Mouse (Mus musculus): ENCODE data around the gene Tlr9. TPM values are rescaled to one million over a fixed set of nuclear protein-coding genes. Genes with fewer than 3 reads are reported as not detected.

Gene Tlr9
- polyA plus RNA-seq, 1 experiment: 17.1 TPM

GRCm38 (mm10) chr9:106230051-106230733, 7.8 kb downstream of the Tlr9 start:
- TF ChIP-seq CTCF (IDR thresholded peaks at IDR 0.05; ENCODE audit: borderline replicate concordance, control insufficient read depth, extremely low read depth, insufficient read depth, low read length, poor library complexity) (no peak), POLR2A (IDR thresholded peaks at IDR 0.05; ENCODE audit: control insufficient read depth, extremely low read depth, insufficient read depth, low read length, poor library complexity) (no peak)
- no peaks in the 10 kb centered on the region; the same call in 1 of the 2 replicates for H3K27me3 ChIP-seq (ENCODE audit: control insufficient read depth, insufficient read depth, low read length)
- H3K4me1 ChIP-seq (replicated peaks; ENCODE audit: control insufficient read depth, insufficient read depth, low read length): no peaks in the 10 kb centered on the region; the same call in 1 of the 2 replicates
- no peak overlapping the region for H3K4me3 ChIP-seq (ENCODE audit: control insufficient read depth, insufficient read depth, low read length)
- 40% methylated on average over 9 of the region's 9 CpGs for WGBS
- H3K27ac ChIP-seq (ENCODE audit: control insufficient read depth, insufficient read depth, low read length): no peak overlapping the region
- DNase-seq: no peak
- no peaks in the 10 kb centered on the region for H3K36me3 ChIP-seq (ENCODE audit: control insufficient read depth, insufficient read depth, low read length)

GRCm38 (mm10) chr9:106230734-106231106, 8.3 kb downstream of the Tlr9 start:
- TF ChIP-seq POLR2A (IDR thresholded peaks at IDR 0.05; ENCODE audit: control insufficient read depth, extremely low read depth, insufficient read depth, low read length, poor library complexity) (no peak), CTCF (IDR thresholded peaks at IDR 0.05; ENCODE audit: borderline replicate concordance, control insufficient read depth, extremely low read depth, insufficient read depth, low read length, poor library complexity) (no peak)
- WGBS: 20% methylated on average over 3 of the region's 3 CpGs
- no peak overlapping the region for H3K4me3 ChIP-seq (ENCODE audit: control insufficient read depth, insufficient read depth, low read length)
- no peak overlapping the region for H3K27ac ChIP-seq (ENCODE audit: control insufficient read depth, insufficient read depth, low read length)
- H3K36me3 ChIP-seq (ENCODE audit: control insufficient read depth, insufficient read depth, low read length): no peaks in the 10 kb centered on the region
- no peak for DNase-seq
- H3K27me3 ChIP-seq (ENCODE audit: control insufficient read depth, insufficient read depth, low read length): no peaks in the 10 kb centered on the region
- no peaks in the 10 kb centered on the region; the same call in 1 of the 2 replicates for H3K4me1 ChIP-seq (replicated peaks; ENCODE audit: control insufficient read depth, insufficient read depth, low read length)

DNA sequence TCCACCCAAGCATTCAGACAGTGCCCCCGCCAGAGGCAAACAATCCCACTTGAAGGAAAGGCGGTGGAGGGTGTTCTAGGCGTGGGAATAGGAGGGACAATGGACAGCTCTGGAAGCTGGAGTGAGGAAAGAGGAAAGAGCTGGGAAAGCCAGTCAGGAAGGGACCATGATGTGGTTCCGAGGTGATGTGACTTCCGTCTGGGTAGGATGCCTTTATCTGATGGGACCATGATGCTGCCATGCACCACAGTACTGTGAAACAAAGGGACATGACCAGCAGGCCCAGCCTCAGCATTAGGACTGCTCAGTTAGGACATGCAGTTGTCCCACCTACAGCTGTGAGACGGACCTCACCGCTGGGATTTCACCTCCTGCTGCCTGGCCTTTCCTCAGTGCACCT, 8.8 kb downstream of the Tlr9 start:
- Histone ChIP-seq H3K27ac (ENCODE audit: control insufficient read depth, insufficient read depth, low read length) (no peak overlapping the region), H3K4me1 (replicated peaks; ENCODE audit: control insufficient read depth, insufficient read depth, low read length) (no peaks in the 10 kb centered on the region; the same call in 1 of the 2 replicates), H3K27me3 (ENCODE audit: control insufficient read depth, insufficient read depth, low read length) (no peaks in the 10 kb centered on the region), H3K36me3 (ENCODE audit: control insufficient read depth, insufficient read depth, low read length) (peaks cover 3% of the 10 kb centered on the region; the same call in 1 of the 2 replicates), H3K4me3 (ENCODE audit: control insufficient read depth, insufficient read depth, low read length) (no peak overlapping the region)
- 91% methylated on average over 7 of the region's 7 CpGs for WGBS
- TF ChIP-seq POLR2A (IDR thresholded peaks at IDR 0.05; ENCODE audit: control insufficient read depth, extremely low read depth, insufficient read depth, low read length, poor library complexity): no peak
- TF ChIP-seq CTCF (IDR thresholded peaks at IDR 0.05; ENCODE audit: borderline replicate concordance, control insufficient read depth, extremely low read depth, insufficient read depth, low read length, poor library complexity): no peak
- no peak for DNase-seq

- TF ChIP-seq CTCF (IDR thresholded peaks at IDR 0.05; ENCODE audit: borderline replicate concordance, control insufficient read depth, extremely low read depth, insufficient read depth, low read length, poor library complexity) (no peak), POLR2A (IDR thresholded peaks at IDR 0.05; ENCODE audit: control insufficient read depth, extremely low read depth, insufficient read depth, low read length, poor library complexity) (no peak)
- Histone ChIP-seq H3K27ac (ENCODE audit: control insufficient read depth, insufficient read depth, low read length) (no peak overlapping the region), H3K4me1 (replicated peaks; ENCODE audit: control insufficient read depth, insufficient read depth, low read length) (no peaks in the 10 kb centered on the region; the same call in 1 of the 2 replicates), H3K36me3 (ENCODE audit: control insufficient read depth, insufficient read depth, low read length) (peaks cover 7% of the 10 kb centered on the region; the same call in 1 of the 2 replicates), H3K27me3 (ENCODE audit: control insufficient read depth, insufficient read depth, low read length) (no peaks in the 10 kb centered on the region), H3K4me3 (ENCODE audit: control insufficient read depth, insufficient read depth, low read length) (no peak overlapping the region)
- WGBS: 96% methylated on average over 4 of the region's 4 CpGs
- no peak for DNase-seq
These were observed 9.4 kb downstream of the Tlr9 start for GRCm38 (mm10) chr9:106231816-106232215.

DNA sequence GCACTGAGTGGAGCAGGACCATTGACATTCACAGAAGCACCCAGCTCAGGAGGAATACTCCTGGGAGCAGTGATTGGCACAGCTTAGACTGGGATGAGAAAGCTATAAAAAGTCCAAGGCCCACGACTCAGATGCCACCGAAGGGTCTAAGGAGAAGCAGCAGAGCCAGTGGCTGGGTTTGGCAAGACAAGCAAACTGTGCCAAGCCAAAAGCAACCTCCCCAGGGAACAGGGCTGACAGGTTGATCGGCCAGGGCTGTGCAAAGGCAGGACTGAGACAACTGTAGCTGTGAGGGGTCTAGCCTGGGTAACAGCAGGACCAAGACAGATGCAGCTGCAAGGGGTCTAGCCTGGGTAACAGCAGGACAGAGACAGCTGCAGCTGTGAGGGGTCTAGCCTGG, 10.6 kb downstream of the Tlr9 start:
- TF ChIP-seq POLR2A (IDR thresholded peaks at IDR 0.05; ENCODE audit: control insufficient read depth, extremely low read depth, insufficient read depth, low read length, poor library complexity) (no peak), CTCF (IDR thresholded peaks at IDR 0.05; ENCODE audit: borderline replicate concordance, control insufficient read depth, extremely low read depth, insufficient read depth, low read length, poor library complexity) (no peak)
- 94% methylated on average over 3 of the region's 3 CpGs for WGBS
- Histone ChIP-seq H3K36me3 (ENCODE audit: control insufficient read depth, insufficient read depth, low read length) (peaks cover 17% of the 10 kb centered on the region; the same call in 1 of the 2 replicates), H3K27me3 (ENCODE audit: control insufficient read depth, insufficient read depth, low read length) (no peaks in the 10 kb centered on the region), H3K4me1 (replicated peaks; ENCODE audit: control insufficient read depth, insufficient read depth, low read length) (no peaks in the 10 kb centered on the region; the same call in 1 of the 2 replicates), H3K27ac (ENCODE audit: control insufficient read depth, insufficient read depth, low read length) (no peak overlapping the region), H3K4me3 (ENCODE audit: control insufficient read depth, insufficient read depth, low read length) (no peak overlapping the region)
- no peak for DNase-seq

DNA sequence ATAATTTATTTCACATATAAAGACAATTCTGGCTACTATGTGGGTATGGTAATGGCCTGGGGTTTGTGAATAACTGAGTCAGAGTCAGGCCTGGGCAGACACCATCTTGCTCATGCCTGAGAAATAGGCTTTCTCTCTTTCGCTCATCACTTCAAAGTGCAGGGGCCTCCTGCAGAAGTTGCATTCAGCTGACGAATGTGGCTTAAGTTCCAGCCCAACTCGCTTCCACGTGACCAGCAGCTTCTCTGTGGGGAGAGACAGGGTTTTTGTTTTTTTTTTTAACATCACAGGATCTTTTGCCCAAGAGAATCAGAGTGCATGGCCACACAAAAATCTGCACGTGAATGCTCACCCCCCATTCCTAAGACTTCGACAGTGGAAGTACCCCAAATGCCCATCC, 11.6 kb downstream of the Tlr9 start:
- Histone ChIP-seq H3K27me3 (ENCODE audit: control insufficient read depth, insufficient read depth, low read length) (no peaks in the 10 kb centered on the region), H3K36me3 (ENCODE audit: control insufficient read depth, insufficient read depth, low read length) (peaks cover 20% of the 10 kb centered on the region)
- TF ChIP-seq CTCF (IDR thresholded peaks at IDR 0.05; ENCODE audit: borderline replicate concordance, control insufficient read depth, extremely low read depth, insufficient read depth, low read length, poor library complexity) (no peak), POLR2A (IDR thresholded peaks at IDR 0.05; ENCODE audit: control insufficient read depth, extremely low read depth, insufficient read depth, low read length, poor library complexity) (no peak)

More for the DNA sequence above, 11.6 kb downstream of the Tlr9 start:
- no peaks in the 10 kb centered on the region; the same call in 1 of the 2 replicates for H3K4me1 ChIP-seq (replicated peaks; ENCODE audit: control insufficient read depth, insufficient read depth, low read length)
- H3K27ac ChIP-seq (ENCODE audit: control insufficient read depth, insufficient read depth, low read length): no peak overlapping the region
- no peak for DNase-seq
- H3K4me3 ChIP-seq (ENCODE audit: control insufficient read depth, insufficient read depth, low read length): no peak overlapping the region
- WGBS: 88% methylated on average over 6 of the region's 6 CpGs
